Mouse (Mus musculus) ES-E14 (cell line): ENCODE data around the gene Ift20. TPM values are rescaled to one million over a fixed set of nuclear protein-coding genes. Genes with fewer than 3 reads are reported as not detected.

Experiments
- DNase-seq: peaks from one replicate; pipeline ENCODE4 v3.0.0-alpha.2; 2013; ENCODE audit warnings: low read depth, low spot score
- H3K27ac ChIP-seq: 2 replicates; pipeline ENCODE4 v1.5.1; 2012; ENCODE audit warnings: low read depth, mild to moderate bottlenecking, low read length, moderate library complexity, mixed read lengths; ENCODE audit not compliant: poor library complexity, insufficient read depth, severe bottlenecking
- H3K36me3 ChIP-seq: 2 replicates; pipeline ENCODE4 v1.6.1; 2012; ENCODE audit warnings: mild to moderate bottlenecking, low read length, moderate library complexity, mixed read lengths; ENCODE audit not compliant: control insufficient read depth, poor library complexity, insufficient read depth, severe bottlenecking
- H3K4me1 ChIP-seq, 2 experiments: fragments of 150-350 bp in 1 of 2; sonication (generic) in 1 of 2; 2 replicates each; pipeline ENCODE4 v1.6.1; 2012; ENCODE audit warnings: low read length in 2 of 2, mild to moderate bottlenecking in 1 of 2, mixed read lengths in 1 of 2; ENCODE audit not compliant: control insufficient read depth in 2 of 2, insufficient read depth in 2 of 2, poor library complexity in 1 of 2
- H3K4me3 ChIP-seq, 2 experiments: fragments of 150-350 bp in 1 of 2; sonication (generic) in 1 of 2; 2 replicates each; pipeline ENCODE4 v1.5.1; 2012; ENCODE audit warnings: low read length in 2 of 2, low read depth in 1 of 2, mild to moderate bottlenecking in 1 of 2, mixed read lengths in 1 of 2; ENCODE audit not compliant: insufficient read depth in 1 of 2, poor library complexity in 1 of 2, severe bottlenecking in 1 of 2
- H3K9ac ChIP-seq: 2 replicates; pipeline ENCODE4 v1.6.1; 2012; ENCODE audit warnings: low read depth, mild to moderate bottlenecking, low read length, mixed read lengths; ENCODE audit not compliant: poor library complexity, insufficient read depth, severe bottlenecking
- H3K9me3 ChIP-seq: fragments of 150-350 bp; sonication (generic); 2 replicates; pipeline ENCODE4 v1.6.1; 2012; ENCODE audit warnings: low read depth, mild to moderate bottlenecking, low read length; ENCODE audit not compliant: control insufficient read depth, insufficient read depth
- CHD2 ChIP-seq: IDR thresholded peaks from 2 replicates; pipeline ENCODE4 v1.6.1; 2014; ENCODE audit warnings: mild to moderate bottlenecking, low read depth, low read length, inconsistent platforms
- HCFC1 ChIP-seq: IDR thresholded peaks from 2 replicates; pipeline ENCODE4 v1.6.1; 2012; ENCODE audit warnings: low read length, inconsistent platforms, borderline replicate concordance; ENCODE audit not compliant: insufficient read depth
- MAFK ChIP-seq: IDR thresholded peaks from 2 replicates; pipeline ENCODE4 v1.6.1; 2014; ENCODE audit warnings: mild to moderate bottlenecking, low read depth, low read length, inconsistent platforms; ENCODE audit not compliant: insufficient read depth
- ZC3H11A ChIP-seq: IDR thresholded peaks from 2 replicates; pipeline ENCODE4 v1.6.1; 2012; ENCODE audit warnings: low read depth, mild to moderate bottlenecking, inconsistent platforms, low read length, borderline replicate concordance
- ZNF384 ChIP-seq: IDR thresholded peaks from 2 replicates; pipeline ENCODE4 v1.6.1; 2012; ENCODE audit warnings: low read depth, low read length, inconsistent platforms
- in situ Hi-C, 2 experiments: fragments of 600-800 bp; cut with MboI; formaldehyde crosslinking; loops; one replicate each; pipeline ENCODE4 v1.15.1; 2025; ENCODE audit warnings: low sequenced_read_pairs in 2 of 2, inconsistent platforms in 1 of 2; ENCODE audit not compliant: unreplicated experiment in 2 of 2
- total RNA-seq: library from RNA; depleted of rRNA; stranded (reverse); fragments of 300-350 nt; gene quantifications from 2 replicates; pipeline ENCODE4 v1.2.3, GENCODE M21; 2012

Ift20 gene
- total RNA-seq, 1 experiment = 59.2 TPM

GRCm38 (mm10) chr11:78521880-78522279 lies 14.3 kb upstream of the Ift20 start:
- TF ChIP-seq ZC3H11A (no peak), HCFC1 (no peak), ZNF384 (no peak), MAFK (no peak), CHD2 (no peak)
- H3K27ac ChIP-seq = no peak overlapping the region
- peaks cover 0 to 2% of the 10 kb centered on the region in 2 experiments; a peak in 1 of 4 replicates for H3K4me1 ChIP-seq
- no peak overlapping the region for H3K9ac ChIP-seq
- no peak for DNase-seq
- H3K4me3 ChIP-seq = no peak overlapping the region
- in situ Hi-C loops = no loop called here
- no peaks in the 10 kb centered on the region for H3K9me3 ChIP-seq
- H3K36me3 ChIP-seq = peaks cover 76% of the 10 kb centered on the region

GRCm38 (mm10) chr11:78522481-78522997 lies 13.6 kb upstream of the Ift20 start:
- in situ Hi-C loops = no loop called here

GRCm38 (mm10) chr11:78523241-78523955 lies 12.8 kb upstream of the Ift20 start:
- Histone ChIP-seq H3K4me3 (no peak overlapping the region), H3K4me1 (peaks cover 0 to 2% of the 10 kb centered on the region in 2 experiments; a peak in 1 of 4 replicates), H3K9me3 (no peaks in the 10 kb centered on the region), H3K9ac (no peak overlapping the region), H3K27ac (no peak overlapping the region), H3K36me3 (peaks cover 79% of the 10 kb centered on the region)
- no peak for DNase-seq
- TF ChIP-seq MAFK (no peak), HCFC1 (no peak), ZNF384 (no peak), CHD2 (no peak), ZC3H11A (no peak)
- in situ Hi-C loops = no loop called here

More at GRCm38 (mm10) chr11:78522481-78522997, 13.6 kb upstream of the Ift20 start:
- no peak overlapping the region for H3K9ac ChIP-seq
- peaks cover 0 to 2% of the 10 kb centered on the region in 2 experiments; a peak in 1 of 4 replicates for H3K4me1 ChIP-seq
- TF ChIP-seq HCFC1 (no peak), CHD2 (no peak), ZC3H11A (no peak), MAFK (no peak), ZNF384 (no peak)
- peaks cover 80% of the 10 kb centered on the region for H3K36me3 ChIP-seq
- H3K27ac ChIP-seq = no peak overlapping the region
- H3K9me3 ChIP-seq = no peaks in the 10 kb centered on the region
- no peak for DNase-seq
- no peak overlapping the region for H3K4me3 ChIP-seq

GRCm38 (mm10) chr11:78524838-78525237 lies 11.3 kb upstream of the Ift20 start:
- TF ChIP-seq MAFK (no peak), ZC3H11A (no peak), CHD2 (no peak), ZNF384 (no peak), HCFC1 (no peak)
- Histone ChIP-seq H3K27ac (no peak overlapping the region), H3K4me3 (no peak overlapping the region), H3K36me3 (peaks cover 75% of the 10 kb centered on the region), H3K9me3 (no peaks in the 10 kb centered on the region), H3K9ac (no peak overlapping the region), H3K4me1 (no peaks in the 10 kb centered on the region)
- in situ Hi-C loops = no loop called here
- DNase-seq = no peak
